Mouse (Mus musculus) stomach, embryonic 15.5 days (tissue): ENCODE data around the gene Kcnk6. TPM values are rescaled to one million over a fixed set of nuclear protein-coding genes. Genes with fewer than 3 reads are reported as not detected.
"Not testable (repeated sequence)": the region's sequence is repeated elsewhere in the genome, so short reads cannot be mapped to it uniquely, and the experiment has no call there.

Experiments
- ATAC-seq: fragments of 200-750 bp; cut with Nextera tagmentation; 2 replicates; pipeline ENCODE4 v1.8.0; 2017; ENCODE audit warnings: low read depth, moderate number of reproducible peaks, moderate TSS enrichment; ENCODE audit not compliant: insufficient read depth, low FRiP score
- H3K27ac ChIP-seq: fragments of 300-500 bp; sonication (generic); 2 replicates; pipeline ENCODE4 v1.5.1; 2015; ENCODE audit warnings: mild to moderate bottlenecking, inconsistent platforms
- H3K27me3 ChIP-seq: fragments of 300-500 bp; sonication (generic); replicated peaks from 2 replicates; pipeline ENCODE4 v1.6.1; 2015; ENCODE audit warnings: inconsistent platforms
- H3K36me3 ChIP-seq: fragments of 300-500 bp; sonication (generic); 2 replicates; pipeline ENCODE4 v1.6.1; 2015; ENCODE audit warnings: inconsistent platforms
- H3K4me1 ChIP-seq: fragments of 300-500 bp; sonication (generic); 2 replicates; pipeline ENCODE4 v1.6.1; 2015; ENCODE audit warnings: inconsistent platforms
- H3K4me2 ChIP-seq: fragments of 300-500 bp; sonication (generic); 2 replicates; pipeline ENCODE4 v1.6.1; 2015; ENCODE audit warnings: mild to moderate bottlenecking, inconsistent platforms
- H3K4me3 ChIP-seq: fragments of 300-500 bp; sonication (generic); replicated peaks from 2 replicates; pipeline ENCODE4 v1.5.1; 2015; ENCODE audit warnings: inconsistent platforms
- H3K9ac ChIP-seq: fragments of 300-500 bp; sonication (generic); 2 replicates; pipeline ENCODE4 v1.6.1; 2015; ENCODE audit warnings: inconsistent platforms
- H3K9me3 ChIP-seq: fragments of 300-500 bp; sonication (generic); 2 replicates; pipeline ENCODE4 v1.6.1; 2016; ENCODE audit warnings: inconsistent platforms
- WGBS: fragments of 180-500 bp; shearing (Covaris S2); methylation state at CpG from one replicate; pipeline ENCODE4 v1.1.7; 2015; 5-methylcytosine and 5-hydroxymethylcytosine counted together
- polyA plus RNA-seq: library from polyadenylated mRNA; unstranded; fragments of >200 nt; fragmentation: Nextera tagmentation; extraction: Ambion mirVana; gene quantifications from 2 replicates; pipeline ENCODE4 v1.2.1, GENCODE M21; 2015

Gene Kcnk6
- polyA plus RNA-seq, 1 experiment from 2014 or later = 1.9 TPM

GRCm38 (mm10) chr7:29224756-29225394 is 7.4 kb downstream of the Kcnk6 start:
- 12% methylated on average over 16 of the region's 16 CpGs for WGBS
- Histone ChIP-seq H3K9ac (no peak overlapping the region), H3K9me3 (no peaks in the 10 kb centered on the region), H3K36me3 (no peaks in the 10 kb centered on the region), H3K4me2 (no peak overlapping the region), H3K4me1 (no peaks in the 10 kb centered on the region; the same call in 1 of the 2 replicates), H3K27me3 (no peaks in the 10 kb centered on the region), H3K27ac (no peak overlapping the region), H3K4me3 (no peak overlapping the region)
- no peak for ATAC-seq

GRCm38 (mm10) chr7:29214846-29215245 is 17.5 kb downstream of the Kcnk6 start:
- 50% methylated on average over 15 of the region's 15 CpGs for WGBS
- Histone ChIP-seq H3K27ac (no peak overlapping the region), H3K36me3 (no peaks in the 10 kb centered on the region), H3K4me3 (no peak overlapping the region), H3K9me3 (no peaks in the 10 kb centered on the region), H3K27me3 (no peaks in the 10 kb centered on the region), H3K4me1 (peaks cover 11% of the 10 kb centered on the region), H3K9ac (no peak overlapping the region), H3K4me2 (no peak overlapping the region)
- no peak for ATAC-seq

- Histone ChIP-seq H3K9ac (no peak overlapping the region), H3K9me3 (no peaks in the 10 kb centered on the region), H3K27me3 (no peaks in the 10 kb centered on the region), H3K4me3 (no peak overlapping the region), H3K27ac (no peak overlapping the region), H3K36me3 (no peaks in the 10 kb centered on the region), H3K4me1 (peaks cover 11% of the 10 kb centered on the region), H3K4me2 (no peak overlapping the region)
- ATAC-seq = no peak
- 62% methylated on average over 2 of the region's 2 CpGs for WGBS
These were observed 18.1 kb downstream of the Kcnk6 start for GRCm38 (mm10) chr7:29214236-29214635.

GRCm38 (mm10) chr7:29213675-29214082 is 18.6 kb downstream of the Kcnk6 start, which contains the start of gene Catsperg1:
TSS of gene Catsperg1 (minus strand) at chr7:29214035.
- no peaks in the 10 kb centered on the region for H3K36me3 ChIP-seq
- no peaks in the 10 kb centered on the region for H3K27me3 ChIP-seq
- H3K9ac ChIP-seq = no peak within 1 kb of the TSS
- H3K9me3 ChIP-seq = no peaks in the 10 kb centered on the region
- H3K4me1 ChIP-seq = peaks cover 11% of the 10 kb centered on the region
- no peak within 1 kb of the TSS for H3K27ac ChIP-seq
- WGBS = 5% methylated on average over 20 of the region's 20 CpGs
- ATAC-seq = no peak
- H3K4me3 ChIP-seq = no peak within 1 kb of the TSS
- H3K4me2 ChIP-seq = peak within 1 kb of the TSS; percentile 21; the same call in 1 of the 2 replicates

- H3K4me3 ChIP-seq, ATAC-seq, H3K27me3 ChIP-seq, H3K9me3 ChIP-seq, H3K27ac ChIP-seq, H3K9ac ChIP-seq, H3K36me3 ChIP-seq: not testable (repeated sequence)
- Histone ChIP-seq H3K4me2 (peak overlapping the region; percentile 58; the same call in 1 of the 2 replicates), H3K4me1 (peaks cover 11% of the 10 kb centered on the region)
- WGBS = 22% methylated on average over 40 of the region's 40 CpGs
These were observed 19.3 kb downstream of the Kcnk6 start for GRCm38 (mm10) chr7:29212775-29213560.

- H3K9ac ChIP-seq = no peak overlapping the region
- no peaks in the 10 kb centered on the region for H3K36me3 ChIP-seq
- peaks cover 11% of the 10 kb centered on the region for H3K4me1 ChIP-seq
- H3K9me3 ChIP-seq = no peaks in the 10 kb centered on the region
- H3K4me3 ChIP-seq = peak overlapping the region; percentile 37
- peak overlapping the region; percentile 67; the same call in 1 of the 2 replicates for H3K27ac ChIP-seq
- H3K27me3 ChIP-seq = no peaks in the 10 kb centered on the region
- whole genome bisulfite sequencing = 17% methylated on average over 26 of the region's 26 CpGs
- H3K4me2 ChIP-seq = peak overlapping the region; percentile 58
- ATAC-seq = no peak
These were observed 20.0 kb downstream of the Kcnk6 start for GRCm38 (mm10) chr7:29212199-29212765.

GRCm38 (mm10) chr7:29211415-29212198 is 20.7 kb downstream of the Kcnk6 start:
- Histone ChIP-seq H3K27ac (peak overlapping the region; percentile 67), H3K4me3 (peak overlapping the region; percentile 37), H3K4me1 (peaks cover 11% of the 10 kb centered on the region), H3K9me3 (no peaks in the 10 kb centered on the region), H3K36me3 (no peaks in the 10 kb centered on the region), H3K27me3 (no peaks in the 10 kb centered on the region), H3K4me2 (peak overlapping the region; percentile 58), H3K9ac (no peak overlapping the region)
- WGBS = 6% methylated on average over 34 of the region's 34 CpGs
- peak; percentile 86 for ATAC-seq

- peak overlapping the region; percentile 37 for H3K4me3 ChIP-seq
- peak; percentile 57 for ATAC-seq
- not testable (repeated sequence) for H3K9ac ChIP-seq, H3K9me3 ChIP-seq, H3K27me3 ChIP-seq, H3K36me3 ChIP-seq
- H3K4me1 ChIP-seq = peaks cover 11% of the 10 kb centered on the region
- H3K27ac ChIP-seq = peak overlapping the region; percentile 67
- H3K4me2 ChIP-seq = peak overlapping the region; percentile 58
- WGBS = 16% methylated on average over 14 of the region's 15 CpGs
These were observed 21.3 kb downstream of the Kcnk6 start for GRCm38 (mm10) chr7:29211013-29211412.

GRCm38 (mm10) chr7:29202577-29202976 is 29.7 kb downstream of the Kcnk6 start:
- Histone ChIP-seq H3K27me3 (no peaks in the 10 kb centered on the region), H3K9me3 (no peaks in the 10 kb centered on the region), H3K36me3 (no peaks in the 10 kb centered on the region), H3K4me3 (no peak overlapping the region), H3K27ac (no peak overlapping the region), H3K4me1 (no peaks in the 10 kb centered on the region), H3K4me2 (no peak overlapping the region), H3K9ac (no peak overlapping the region)
- no peak for ATAC-seq
- 74% methylated on average over 6 of the region's 6 CpGs for WGBS

GRCm38 (mm10) chr7:29194230-29194629 is 38.1 kb downstream of the Kcnk6 start:
- not testable (repeated sequence) for H3K27me3 ChIP-seq, H3K4me2 ChIP-seq, H3K4me3 ChIP-seq, H3K9me3 ChIP-seq, H3K27ac ChIP-seq, H3K4me1 ChIP-seq, H3K36me3 ChIP-seq, H3K9ac ChIP-seq
- ATAC-seq = peak; percentile 60; the same call in 1 of the 2 replicates
- 80% methylated on average over 1 of the region's 1 CpGs for WGBS

GRCm38 (mm10) chr7:29181323-29181722 is 51.0 kb downstream of the Kcnk6 start:
- H3K9me3 ChIP-seq, H3K27ac ChIP-seq, ATAC-seq, H3K4me2 ChIP-seq, H3K27me3 ChIP-seq, H3K4me3 ChIP-seq, H3K9ac ChIP-seq, H3K36me3 ChIP-seq: not testable (repeated sequence)
- WGBS = 90% methylated on average over 4 of the region's 4 CpGs
- H3K4me1 ChIP-seq = peaks cover 11% of the 10 kb centered on the region
